Mouse (Mus musculus): Measurements from ENCODE around the gene Olfr1389.
"Not testable (repeated sequence)": the region's sequence is repeated elsewhere in the genome, so short reads cannot be mapped to it uniquely, and the experiment has no call there.

The Olfr1389 gene

GRCm38 (mm10) chr11:49422767-49423166 is at the start of gene Olfr1389:
Olfr1389 (plus strand) TSS chr11:49423067.
- peak; percentile 21 for DNase-seq

DNA sequence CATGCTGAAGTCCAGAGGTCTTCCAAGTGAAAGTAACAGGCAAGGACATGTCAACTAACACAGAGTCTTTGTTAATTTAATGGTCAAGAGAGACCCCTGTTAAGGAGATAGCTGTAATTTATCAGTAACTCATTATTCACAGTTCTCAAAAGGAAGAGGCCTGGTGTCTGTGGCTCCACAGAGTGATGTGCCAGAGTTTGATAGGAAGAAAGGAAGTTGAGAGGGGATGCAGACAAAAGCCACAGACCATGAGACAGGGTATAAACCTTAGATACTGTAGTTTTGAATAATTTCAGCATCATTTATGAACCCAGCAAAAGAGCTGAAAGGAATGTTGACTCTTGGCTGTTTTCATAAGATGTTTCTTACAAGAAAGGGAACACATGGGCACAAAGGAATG is 39.7 kb upstream of the Olfr1389 start:
- no peak for DNase-seq

- DNase-seq = peak; percentile 74
These were observed 36.7 kb upstream of the Olfr1389 start for GRCm38 (mm10) chr11:49386118-49386517.

DNA sequence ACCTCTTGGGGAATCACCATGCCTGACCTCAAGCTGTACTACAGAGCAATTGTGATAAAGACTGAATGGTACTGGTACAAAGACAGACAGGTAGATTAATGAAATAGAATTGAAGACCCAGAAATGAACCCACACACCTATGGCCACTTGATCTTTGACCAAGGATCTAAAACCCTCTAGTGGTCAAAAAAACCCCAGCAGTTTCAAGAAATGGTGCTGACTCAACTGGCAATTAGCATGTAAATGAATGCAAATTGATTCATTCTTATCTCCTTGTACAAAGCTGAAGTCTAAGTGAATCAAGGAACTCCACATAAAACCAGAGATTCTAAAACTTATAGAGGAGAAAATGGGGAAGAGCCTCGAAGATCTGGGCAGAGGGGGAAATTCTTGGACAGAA is 30.2 kb upstream of the Olfr1389 start:
- not testable (repeated sequence) for DNase-seq

GRCm38 (mm10) chr11:49406784-49407183 is 16.1 kb upstream of the Olfr1389 start:
- DNase-seq = no peak

DNA sequence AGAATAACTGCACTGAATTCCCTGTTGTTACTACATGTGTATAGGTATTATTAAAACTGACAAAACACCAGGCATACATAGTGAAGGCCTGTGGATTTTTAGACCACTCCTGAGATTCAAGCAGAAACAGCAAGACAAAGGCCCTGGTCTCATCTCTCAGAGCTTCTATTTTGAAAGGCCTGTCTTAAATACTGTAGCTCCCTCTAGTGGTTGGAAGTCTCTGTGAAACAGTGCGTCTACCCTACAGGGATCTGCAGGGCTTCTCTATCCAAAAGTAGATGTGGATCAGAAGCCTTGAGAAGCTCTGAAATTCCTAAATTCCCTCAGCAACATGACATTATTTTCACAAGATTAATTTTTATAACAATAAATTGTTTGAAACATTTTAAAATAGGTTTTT is 12.3 kb upstream of the Olfr1389 start:
- peak; percentile 24 for DNase-seq

DNA sequence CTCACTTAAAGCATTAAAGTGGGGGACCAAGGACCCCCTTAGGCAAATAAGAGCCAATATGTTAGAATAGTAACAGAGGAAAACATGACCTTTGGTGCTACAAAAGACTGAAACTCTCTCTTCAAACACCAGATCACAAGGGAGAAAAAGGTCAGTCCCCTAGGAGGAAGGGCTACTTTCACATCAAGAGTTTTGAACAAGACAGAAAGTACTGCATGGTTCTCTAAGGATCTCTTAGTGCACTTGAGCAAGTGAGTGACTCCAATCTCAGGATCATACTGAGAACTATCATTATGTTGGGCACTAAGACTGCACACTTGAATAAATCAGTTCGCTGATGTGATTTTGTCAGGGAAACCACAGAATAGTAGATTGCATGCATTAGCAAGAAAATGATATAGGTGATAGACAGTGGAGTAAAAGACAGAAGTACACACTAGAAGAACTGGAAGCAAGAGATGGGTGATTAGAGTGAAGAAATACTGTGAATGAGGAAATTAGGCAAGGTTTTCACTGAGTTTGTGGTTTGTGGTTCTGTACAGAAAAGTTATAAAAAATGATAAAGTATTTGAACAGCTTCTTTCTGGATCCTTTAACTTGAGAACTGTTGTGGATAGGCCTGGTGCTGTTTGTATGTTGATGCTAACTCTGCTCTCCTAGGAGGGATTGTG is 2.5 kb downstream of the Olfr1389 start:
- no peak for DNase-seq

DNA sequence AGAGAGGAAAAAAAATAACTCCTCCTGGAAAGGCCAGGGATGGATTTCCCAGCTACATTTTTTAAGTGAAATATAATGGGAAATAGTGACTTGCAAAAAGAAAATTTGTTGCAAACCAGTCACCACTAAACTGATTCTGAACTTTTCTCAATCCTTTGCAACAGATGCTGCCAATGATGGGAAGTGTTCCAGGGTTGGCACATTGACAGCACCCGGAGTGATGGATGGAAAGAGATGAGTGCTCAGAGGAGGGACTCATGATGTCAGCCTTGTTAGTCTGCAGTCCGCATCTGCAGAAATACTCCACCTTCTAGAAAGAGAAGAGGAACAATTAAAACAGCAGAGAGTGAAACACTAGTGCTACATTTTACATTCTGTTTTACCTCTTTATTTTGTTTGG is 6.8 kb downstream of the Olfr1389 start:
- DNase-seq = no peak

GRCm38 (mm10) chr11:49436411-49436810 is 13.5 kb downstream of the Olfr1389 start, which contains the start of gene Olfr1388:
Olfr1388 (plus strand) TSS chr11:49436624.
- DNase-seq = no peak

GRCm38 (mm10) chr11:49455043-49455442 is 32.2 kb downstream of the Olfr1389 start, which contains the start of gene Olfr1387:
Olfr1387 (plus strand) TSS chr11:49455343.
- no peak for DNase-seq

GRCm38 (mm10) chr11:49464746-49465145 is 41.9 kb downstream of the Olfr1389 start, which contains the start of gene Olfr1386:
Olfr1386 (plus strand) TSS chr11:49465046.
- DNase-seq = not testable (repeated sequence)

All from heart, adult 11 months (tissue).